Mouse (Mus musculus): ENCODE measurements at regions not wholly inside any gene's neighbourhood (a gene's known extent, or its start where the extent isn't known, plus 50 kb on each side); places are given as distances from the start of the nearest gene placed in this dataset.

DNA sequence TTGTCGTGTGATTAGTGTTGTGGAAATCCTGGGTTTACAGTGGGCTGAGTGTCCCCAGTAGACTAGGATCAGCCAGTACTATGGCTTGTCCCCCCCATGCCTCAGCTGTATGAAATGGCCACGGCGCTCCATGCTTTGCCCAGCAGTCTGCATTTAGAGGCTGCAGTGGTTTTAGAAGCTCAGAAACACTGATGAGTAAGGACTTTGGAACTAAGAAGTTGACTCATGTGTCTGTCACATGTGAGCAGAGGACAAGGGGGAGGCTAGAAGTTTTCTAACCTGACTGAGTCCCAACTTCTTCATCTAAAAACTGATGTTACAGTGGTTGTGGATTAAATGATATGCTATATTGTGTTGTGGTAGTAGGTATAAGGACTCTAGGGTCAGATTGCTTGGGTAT is 371.5 kb downstream of the Bckdhb start:
- no peak for DNase-seq

- DNase-seq: no peak
Measured at GRCm38 (mm10) chr9:84304398-84304797, 379.5 kb downstream of the Bckdhb start.

DNA sequence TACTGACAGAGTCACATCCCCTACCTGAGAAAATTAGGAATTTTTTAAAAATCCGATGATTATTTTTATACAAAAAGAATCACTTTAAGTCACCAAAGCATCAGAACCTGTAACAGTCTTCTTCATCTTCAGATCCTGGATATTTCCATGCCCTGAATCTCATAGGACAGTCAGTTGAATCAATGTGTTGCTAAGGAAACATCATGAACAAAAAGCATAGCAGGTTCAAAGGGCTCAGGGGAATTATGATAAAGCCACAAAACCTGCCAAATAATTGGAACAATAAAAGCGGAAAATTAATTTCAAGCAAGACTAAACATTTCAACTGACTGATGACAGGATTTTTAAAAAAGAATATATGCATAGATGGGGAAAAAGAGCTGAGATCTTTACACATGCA is 393.9 kb downstream of the Bckdhb start:
- DNase-seq: no peak

- DNase-seq: no peak
Measured at GRCm38 (mm10) chr9:84319338-84319737, 394.4 kb downstream of the Bckdhb start.

DNA sequence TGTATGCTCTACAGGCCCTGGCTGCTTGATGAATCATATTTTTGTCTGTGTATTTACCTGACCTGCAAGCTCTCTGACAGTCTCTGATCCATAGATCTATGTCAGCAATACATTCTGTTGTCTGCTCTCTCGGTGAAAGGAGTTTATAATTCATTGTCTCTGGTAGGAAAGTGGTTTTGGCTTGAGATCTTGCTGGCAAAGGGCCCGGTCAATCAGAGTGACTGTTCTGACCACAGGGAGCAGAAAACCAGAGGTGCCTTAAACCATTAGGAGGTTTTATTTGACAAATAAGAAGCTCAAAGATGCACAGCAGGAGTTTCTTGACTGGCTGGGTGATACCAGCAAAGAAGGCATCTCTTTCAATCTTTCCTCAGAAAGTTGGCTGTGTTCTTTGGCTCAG is 398.2 kb downstream of the Bckdhb start:
- no peak for DNase-seq

- DNase-seq: no peak
Measured at GRCm38 (mm10) chr9:84331083-84331602, 406.2 kb downstream of the Bckdhb start.

- peak; percentile 52 for DNase-seq
Measured at GRCm38 (mm10) chr9:84343435-84344095, 418.6 kb downstream of the Bckdhb start.

DNA sequence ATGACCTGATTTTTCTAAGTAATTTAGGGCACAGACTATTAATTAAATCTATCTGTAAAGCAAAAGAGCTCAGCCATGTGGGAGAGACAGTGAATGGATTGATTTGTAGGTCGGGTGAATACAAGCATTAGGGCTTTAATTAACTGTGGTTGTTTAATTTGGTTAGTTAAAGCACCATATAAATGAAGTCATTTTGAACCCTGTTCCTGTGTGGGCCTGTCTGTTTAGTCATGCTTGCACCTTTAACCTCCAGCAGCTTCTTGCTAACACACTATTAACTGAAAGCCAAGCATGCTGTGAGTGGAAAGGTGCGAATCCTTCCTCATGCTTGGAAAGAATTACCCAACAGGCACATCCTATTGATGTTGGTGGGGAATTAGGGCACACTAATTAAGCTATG is 425.3 kb downstream of the Bckdhb start:
- no peak for DNase-seq

DNA sequence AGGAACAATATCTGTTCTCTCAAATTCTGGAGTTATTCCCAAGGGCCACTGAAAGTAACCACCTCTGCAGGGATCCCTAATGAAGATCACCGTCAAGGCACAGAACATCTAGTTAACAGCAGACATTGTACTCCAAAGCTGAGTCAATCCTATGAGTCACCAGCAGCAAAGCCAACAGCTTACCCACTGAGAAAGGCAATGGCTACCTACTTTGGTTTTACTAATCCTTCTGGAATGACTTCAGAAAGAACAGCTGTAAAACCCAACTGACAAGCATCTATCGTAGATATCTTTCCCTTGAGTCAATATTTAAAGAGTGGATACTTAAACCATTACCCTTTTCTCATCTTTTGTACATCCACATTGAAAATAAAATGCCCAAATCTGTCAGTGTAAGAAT is 429.5 kb downstream of the Bckdhb start:
- DNase-seq: no peak

- DNase-seq: no peak
Measured at GRCm38 (mm10) chr9:84356167-84356566, 431.2 kb downstream of the Bckdhb start.

- DNase-seq: no peak
Measured at GRCm38 (mm10) chr9:84359879-84360278, 434.9 kb downstream of the Bckdhb start.

- DNase-seq: no peak
Measured at GRCm38 (mm10) chr9:84360484-84360883, 435.5 kb downstream of the Bckdhb start.

- DNase-seq: no peak
Measured at GRCm38 (mm10) chr9:84363478-84363877, 438.5 kb downstream of the Bckdhb start.

DNA sequence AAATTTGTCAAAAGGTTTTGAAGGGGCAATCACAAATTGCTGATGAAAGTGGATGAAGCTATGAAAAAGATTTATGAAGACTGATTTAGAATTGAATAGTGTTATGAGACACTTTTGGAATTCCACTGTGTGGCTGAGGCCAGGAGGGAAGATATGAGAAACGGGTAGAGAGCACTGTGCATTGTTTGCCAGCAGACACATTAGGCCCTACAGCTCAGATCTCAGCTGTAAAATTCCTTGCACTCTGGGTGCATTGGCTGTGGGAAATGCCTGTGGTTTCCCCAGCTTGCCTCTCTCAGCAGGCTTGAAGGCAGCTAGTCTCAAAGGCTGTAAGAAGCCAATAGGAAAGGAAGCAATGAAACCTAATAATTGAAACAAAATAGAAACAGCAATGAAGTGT is 444.3 kb downstream of the Bckdhb start:
- DNase-seq: no peak

- DNase-seq: no peak
Measured at GRCm38 (mm10) chr9:84370260-84370659, 445.3 kb downstream of the Bckdhb start.

DNA sequence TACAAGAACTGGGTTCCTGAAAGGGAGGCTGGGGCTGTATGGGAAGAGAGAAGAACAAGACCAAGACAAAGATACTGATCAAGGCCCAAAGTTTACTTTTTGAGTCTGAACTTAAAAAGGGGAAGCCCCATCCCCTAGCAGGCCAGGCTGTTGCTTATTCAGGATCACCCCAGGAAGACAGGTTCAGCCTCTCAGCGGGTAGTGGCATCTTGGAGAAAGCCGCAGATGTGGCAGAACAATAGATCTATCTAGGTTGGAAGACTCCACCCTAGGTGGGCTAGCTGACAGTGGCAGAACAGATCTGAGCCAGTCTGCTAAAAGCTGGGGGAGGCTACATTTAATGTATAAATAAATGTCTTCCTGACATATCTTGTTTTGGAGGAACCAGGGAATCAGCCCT is 450.8 kb downstream of the Bckdhb start:
- no peak for DNase-seq

DNA sequence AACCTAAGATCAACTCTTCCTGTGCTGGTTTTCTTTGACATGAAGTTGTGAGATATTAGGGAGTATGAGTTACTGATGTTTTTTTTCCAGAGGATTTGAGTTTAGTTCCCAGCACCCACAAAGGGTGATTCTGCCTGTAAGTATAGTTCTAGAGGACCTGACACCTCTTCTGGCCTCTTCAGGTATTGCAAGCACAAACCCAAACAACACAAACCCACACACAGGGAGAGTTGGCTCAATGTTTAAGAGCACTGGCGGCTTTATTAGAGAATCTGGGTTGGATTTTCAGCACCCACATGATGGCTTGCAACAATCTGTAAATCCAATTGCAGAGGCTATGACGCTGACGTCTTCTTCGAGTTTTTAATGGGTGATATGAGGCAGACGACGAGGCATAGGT is 451.7 kb downstream of the Bckdhb start:
- DNase-seq: no peak

DNA sequence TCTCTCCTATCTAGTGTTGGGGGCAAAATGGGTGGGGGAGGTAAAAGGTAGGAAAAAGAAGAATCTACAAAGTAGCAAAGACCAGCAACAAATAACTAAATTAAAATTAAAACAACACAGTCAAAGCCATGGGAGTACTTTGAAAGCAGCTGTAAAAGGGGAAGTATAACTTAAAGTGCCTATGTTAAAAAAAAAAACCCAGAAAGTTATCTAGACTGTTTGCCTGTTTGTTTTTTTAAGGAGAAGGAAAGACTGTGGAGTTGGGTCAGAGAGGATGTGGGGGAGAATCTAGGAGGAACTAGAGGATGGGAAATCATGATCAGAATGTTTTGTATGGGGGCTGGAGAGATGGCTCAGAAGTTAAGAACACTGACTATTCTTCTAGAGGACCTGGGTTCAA is 457.0 kb downstream of the Bckdhb start:
- no peak for DNase-seq

DNA sequence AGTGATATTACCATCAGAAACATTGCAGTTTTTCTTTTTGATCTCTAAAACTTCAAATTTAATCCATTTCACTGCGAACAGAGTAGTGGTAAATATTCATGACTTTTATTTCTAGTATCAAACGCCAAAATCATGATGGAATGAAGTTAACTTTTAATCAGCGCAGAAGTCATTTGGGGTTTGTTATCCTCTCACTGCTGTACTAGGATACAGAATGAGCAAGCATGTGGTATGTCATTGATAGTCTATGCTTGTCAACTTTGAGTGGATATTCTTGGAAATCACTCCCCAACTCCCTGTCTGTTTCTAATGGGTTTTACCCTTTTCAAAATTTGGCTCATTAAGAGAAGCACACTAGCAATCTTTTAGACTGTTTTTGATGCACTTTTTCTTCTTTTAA is 464.9 kb downstream of the Bckdhb start:
- no peak for DNase-seq

GRCm38 (mm10) chr9:84394536-84395314 is 469.8 kb downstream of the Bckdhb start:
- no peak for DNase-seq

- DNase-seq: no peak
Measured at GRCm38 (mm10) chr9:84399481-84399880, 474.5 kb downstream of the Bckdhb start.

DNA sequence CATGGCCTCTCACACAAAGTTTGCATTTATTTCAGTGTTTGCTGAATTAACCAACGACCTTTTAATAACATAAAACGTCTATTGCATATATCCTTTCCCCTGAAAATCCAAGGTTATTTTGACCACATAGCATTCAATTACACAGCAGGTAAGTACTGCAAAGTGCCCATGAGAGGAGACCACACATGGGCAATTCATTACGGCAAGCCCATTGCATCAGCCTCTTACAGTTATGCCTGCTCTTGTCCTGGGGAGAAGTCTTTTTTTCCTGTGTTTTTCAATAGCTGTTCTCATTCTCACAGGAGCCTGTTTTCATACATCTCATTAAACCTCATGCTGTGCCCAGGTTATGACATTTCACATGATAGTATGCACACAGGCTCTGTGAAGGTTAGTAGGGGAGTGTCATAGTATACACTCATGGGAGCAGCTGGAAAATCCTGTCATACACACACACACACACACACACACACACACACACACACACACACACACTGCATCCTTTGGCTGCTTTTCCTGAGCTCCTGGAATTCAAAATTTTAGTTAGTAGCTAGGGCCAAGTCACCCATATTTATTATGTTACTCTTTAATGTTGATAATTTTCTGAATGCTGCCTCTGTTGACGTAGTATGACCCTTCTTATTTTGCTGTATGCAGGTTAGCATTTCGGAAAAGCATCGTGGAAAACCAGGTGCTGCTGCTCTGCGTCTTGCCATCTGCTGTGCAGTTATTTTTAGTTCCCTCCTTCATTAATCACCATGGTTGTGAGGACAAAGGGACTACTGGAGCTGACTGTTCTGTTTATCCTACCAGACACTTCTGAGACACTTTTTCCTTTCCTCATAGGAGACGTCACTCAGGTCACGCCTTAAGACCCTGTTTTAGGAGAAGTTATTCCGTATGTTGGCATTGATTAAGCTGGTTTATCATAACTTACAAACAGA is 483.6 kb downstream of the Bckdhb start:
- DNase-seq: no peak

All from adrenal gland, adult 8-10 months (tissue).